Mouse (Mus musculus): ENCODE results near the gene Cpne5.

GRCm38 (mm10) chr17:29165452-29165851 lies 72.5 kb downstream of the Cpne5 start:
- TF ChIP-seq CTCF (IDR thresholded peaks at IDR 0.05; ENCODE audit: control insufficient read depth, insufficient read depth, insufficient read length) (no peak), MYOG (IDR thresholded peaks at IDR 0.05; ENCODE audit: control insufficient read depth, extremely low read depth, insufficient read length) (no peak)

Measured in C2C12 (cell line).